Mouse (Mus musculus) hindbrain, embryonic 15.5 days (tissue): ENCODE results near the gene Cyld. TPM values are rescaled to one million over a fixed set of nuclear protein-coding genes. Genes with fewer than 3 reads are reported as not detected.

Experiments used
- ATAC-seq: fragments of 200-750 bp; cut with Nextera tagmentation; 2 replicates; pipeline ENCODE4 v1.8.0; 2017; ENCODE audit warnings: low read depth, moderate number of reproducible peaks, moderate TSS enrichment; ENCODE audit not compliant: low FRiP score
- H3K27ac ChIP-seq: fragments of 300-500 bp; sonication (generic); replicated peaks from 2 replicates; pipeline ENCODE4 v1.5.1; 2015; ENCODE audit warnings: mild to moderate bottlenecking, inconsistent platforms
- H3K27me3 ChIP-seq: fragments of 300-500 bp; sonication (generic); 2 replicates; pipeline ENCODE4 v1.6.1; 2015; ENCODE audit warnings: control low read depth, inconsistent platforms
- H3K36me3 ChIP-seq: fragments of 300-500 bp; sonication (generic); 2 replicates; pipeline ENCODE4 v1.6.1; 2015; ENCODE audit warnings: control low read depth, inconsistent platforms
- H3K4me1 ChIP-seq: fragments of 300-500 bp; sonication (generic); replicated peaks from 2 replicates; pipeline ENCODE4 v1.6.1; 2015; ENCODE audit warnings: control low read depth, inconsistent platforms
- H3K4me2 ChIP-seq: fragments of 300-500 bp; sonication (generic); 2 replicates; pipeline ENCODE4 v1.6.1; 2015; ENCODE audit warnings: moderate library complexity, mild to moderate bottlenecking, inconsistent platforms
- H3K4me3 ChIP-seq: fragments of 300-500 bp; sonication (generic); 2 replicates; pipeline ENCODE4 v1.5.1; 2015; ENCODE audit warnings: mild to moderate bottlenecking, inconsistent platforms
- H3K9ac ChIP-seq: fragments of 300-500 bp; sonication (generic); 2 replicates; pipeline ENCODE4 v1.6.1; 2015; ENCODE audit warnings: inconsistent platforms
- H3K9me3 ChIP-seq: fragments of 300-500 bp; sonication (generic); 2 replicates; pipeline ENCODE4 v1.6.1; 2016; ENCODE audit warnings: control low read depth, inconsistent platforms
- WGBS: fragments of 180-500 bp; shearing (Covaris S2); methylation state at CpG from one replicate; pipeline ENCODE4 v1.1.7; 2015; 5-methylcytosine and 5-hydroxymethylcytosine counted together
- polyA plus RNA-seq: library from polyadenylated mRNA; unstranded; fragments of >200 nt; fragmentation: Nextera tagmentation; extraction: Ambion mirVana; gene quantifications from 2 replicates; pipeline ENCODE4 v1.2.1, GENCODE M21; 2015

Cyld gene
- polyA plus RNA-seq, 1 experiment from 2014 or later, result 12.3 TPM

DNA sequence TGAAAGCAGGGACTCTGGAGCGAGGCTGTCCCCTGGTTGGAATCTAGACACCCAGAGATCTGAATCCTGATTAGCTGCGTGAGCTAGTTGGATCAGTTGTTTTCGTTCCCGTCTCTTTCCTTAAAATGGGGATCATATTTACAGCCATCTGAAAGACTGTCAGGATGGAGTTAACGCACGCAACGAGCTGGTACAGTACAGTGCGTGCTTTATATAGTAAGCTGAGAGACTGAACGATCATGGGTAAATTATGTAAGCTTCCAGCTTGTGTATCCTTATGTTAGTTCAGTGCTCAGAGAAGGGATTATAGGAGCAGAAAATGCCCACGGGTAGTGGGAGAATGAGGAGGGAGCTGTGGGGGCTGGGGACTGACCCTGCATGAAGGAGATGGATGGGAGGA lies 25.3 kb upstream of the Cyld start:
- Histone ChIP-seq H3K9ac (no peak overlapping the region), H3K9me3 (no peaks in the 10 kb centered on the region), H3K4me1 (peaks cover 16% of the 10 kb centered on the region), H3K36me3 (no peaks in the 10 kb centered on the region), H3K27ac (no peak overlapping the region), H3K27me3 (no peaks in the 10 kb centered on the region), H3K4me3 (no peak overlapping the region), H3K4me2 (no peak overlapping the region)
- WGBS, result 89% methylated on average over 10 of the region's 10 CpGs
- ATAC-seq, result no peak

DNA sequence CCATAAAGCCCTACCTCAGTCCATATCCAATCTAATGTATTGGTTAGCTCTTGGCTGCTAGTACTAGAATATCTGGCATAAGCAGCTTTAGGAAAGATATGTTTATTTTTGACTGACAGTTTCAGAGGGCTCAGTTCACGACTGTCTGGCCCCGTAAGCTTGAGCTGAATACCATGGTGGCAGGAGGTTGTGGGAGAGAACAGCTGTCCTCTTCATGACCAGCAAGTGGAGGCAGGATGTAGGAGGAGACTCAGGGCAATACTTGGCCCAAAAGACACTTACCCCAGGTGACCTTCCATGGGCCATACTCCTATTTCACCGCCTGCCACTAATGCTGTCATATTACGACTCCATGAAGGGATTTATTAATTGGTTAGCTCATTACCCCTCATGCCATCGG lies 23.0 kb upstream of the Cyld start:
- 91% methylated on average over 5 of the region's 5 CpGs for WGBS
- Histone ChIP-seq H3K9me3 (no peaks in the 10 kb centered on the region), H3K9ac (no peak overlapping the region), H3K4me1 (peaks cover 12% of the 10 kb centered on the region), H3K4me2 (no peak overlapping the region), H3K27me3 (no peaks in the 10 kb centered on the region), H3K27ac (no peak overlapping the region), H3K36me3 (no peaks in the 10 kb centered on the region), H3K4me3 (no peak overlapping the region)
- ATAC-seq, result no peak

GRCm38 (mm10) chr8:88675372-88676165 lies 21.3 kb upstream of the Cyld start:
- WGBS, result 94% methylated on average over 12 of the region's 12 CpGs
- H3K4me1 ChIP-seq, result peaks cover 8% of the 10 kb centered on the region
- no peak overlapping the region for H3K9ac ChIP-seq
- H3K4me3 ChIP-seq, result no peak overlapping the region
- H3K27me3 ChIP-seq, result no peaks in the 10 kb centered on the region
- no peaks in the 10 kb centered on the region for H3K9me3 ChIP-seq
- no peak overlapping the region for H3K4me2 ChIP-seq
- no peak for ATAC-seq
- H3K27ac ChIP-seq, result no peak overlapping the region
- no peaks in the 10 kb centered on the region for H3K36me3 ChIP-seq

GRCm38 (mm10) chr8:88677071-88677470 lies 19.8 kb upstream of the Cyld start:
- no peak overlapping the region for H3K27ac ChIP-seq
- no peak overlapping the region for H3K4me3 ChIP-seq
- no peaks in the 10 kb centered on the region for H3K9me3 ChIP-seq
- ATAC-seq, result no peak
- H3K36me3 ChIP-seq, result no peaks in the 10 kb centered on the region
- no peak overlapping the region for H3K4me2 ChIP-seq
- WGBS, result 71% methylated on average over 8 of the region's 8 CpGs
- no peak overlapping the region for H3K9ac ChIP-seq
- H3K27me3 ChIP-seq, result no peaks in the 10 kb centered on the region
- peaks cover 8% of the 10 kb centered on the region for H3K4me1 ChIP-seq

DNA sequence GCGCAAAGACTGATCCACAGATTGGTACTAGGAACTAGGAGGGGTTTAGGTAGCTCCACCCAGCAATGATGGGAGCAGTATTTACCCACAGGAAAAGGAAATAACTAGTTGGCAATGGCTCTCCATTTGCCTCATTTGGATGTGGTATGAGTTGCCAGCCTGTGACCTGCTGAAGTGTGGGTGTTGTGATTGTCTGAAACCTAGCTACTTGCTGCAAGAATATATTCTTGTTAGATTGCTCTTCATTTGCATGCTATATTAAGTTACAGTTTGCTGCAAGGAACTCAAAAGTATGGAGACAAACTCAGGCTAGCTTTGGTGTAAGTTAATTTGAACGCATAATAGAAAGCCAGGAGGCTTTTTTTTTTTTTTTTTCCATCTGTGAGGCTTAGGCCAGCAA lies 16.3 kb upstream of the Cyld start:
- no peak for ATAC-seq

DNA sequence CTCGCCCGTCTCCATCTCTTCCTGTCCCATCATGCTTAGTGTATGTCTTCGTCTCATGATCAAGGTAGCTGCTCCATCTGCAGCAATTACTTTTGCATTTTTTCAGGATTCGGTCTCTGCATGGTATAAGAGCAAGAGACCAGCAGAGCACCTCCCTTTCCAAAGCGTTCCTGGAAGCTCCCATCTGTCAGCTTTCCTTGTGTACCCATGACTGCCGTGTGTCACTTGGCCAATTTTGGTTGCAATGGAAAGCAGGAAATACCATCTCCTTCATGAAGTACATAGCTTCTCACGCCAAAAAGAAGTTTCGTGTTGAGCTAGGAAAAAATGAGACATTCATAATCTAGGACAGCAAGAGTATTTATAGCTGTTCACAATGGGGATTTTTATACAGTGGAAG lies 15.8 kb upstream of the Cyld start:
- WGBS, result 91% methylated on average over 8 of the region's 8 CpGs
- ATAC-seq, result no peak
- Histone ChIP-seq H3K9me3 (no peaks in the 10 kb centered on the region), H3K27me3 (no peaks in the 10 kb centered on the region), H3K4me3 (no peak overlapping the region), H3K4me1 (peaks cover 8% of the 10 kb centered on the region), H3K4me2 (no peak overlapping the region), H3K36me3 (no peaks in the 10 kb centered on the region), H3K27ac (no peak overlapping the region), H3K9ac (no peak overlapping the region)

More for the DNA sequence above, 16.3 kb upstream of the Cyld start:
- Histone ChIP-seq H3K36me3 (no peaks in the 10 kb centered on the region), H3K4me2 (no peak overlapping the region), H3K27me3 (no peaks in the 10 kb centered on the region), H3K27ac (no peak overlapping the region), H3K9ac (no peak overlapping the region), H3K4me1 (peaks cover 8% of the 10 kb centered on the region), H3K4me3 (no peak overlapping the region), H3K9me3 (no peaks in the 10 kb centered on the region)
- WGBS, result 99% methylated on average over 2 of the region's 2 CpGs

- H3K36me3 ChIP-seq, result no peaks in the 10 kb centered on the region
- no peaks in the 10 kb centered on the region for H3K27me3 ChIP-seq
- 88% methylated on average over 7 of the region's 7 CpGs for WGBS
- H3K4me2 ChIP-seq, result no peak overlapping the region
- H3K4me3 ChIP-seq, result no peak overlapping the region
- no peak overlapping the region for H3K27ac ChIP-seq
- no peaks in the 10 kb centered on the region for H3K9me3 ChIP-seq
- no peak overlapping the region for H3K9ac ChIP-seq
- no peak for ATAC-seq
- H3K4me1 ChIP-seq, result no peaks in the 10 kb centered on the region
Measured at GRCm38 (mm10) chr8:88683656-88684289, 13.1 kb upstream of the Cyld start.

DNA sequence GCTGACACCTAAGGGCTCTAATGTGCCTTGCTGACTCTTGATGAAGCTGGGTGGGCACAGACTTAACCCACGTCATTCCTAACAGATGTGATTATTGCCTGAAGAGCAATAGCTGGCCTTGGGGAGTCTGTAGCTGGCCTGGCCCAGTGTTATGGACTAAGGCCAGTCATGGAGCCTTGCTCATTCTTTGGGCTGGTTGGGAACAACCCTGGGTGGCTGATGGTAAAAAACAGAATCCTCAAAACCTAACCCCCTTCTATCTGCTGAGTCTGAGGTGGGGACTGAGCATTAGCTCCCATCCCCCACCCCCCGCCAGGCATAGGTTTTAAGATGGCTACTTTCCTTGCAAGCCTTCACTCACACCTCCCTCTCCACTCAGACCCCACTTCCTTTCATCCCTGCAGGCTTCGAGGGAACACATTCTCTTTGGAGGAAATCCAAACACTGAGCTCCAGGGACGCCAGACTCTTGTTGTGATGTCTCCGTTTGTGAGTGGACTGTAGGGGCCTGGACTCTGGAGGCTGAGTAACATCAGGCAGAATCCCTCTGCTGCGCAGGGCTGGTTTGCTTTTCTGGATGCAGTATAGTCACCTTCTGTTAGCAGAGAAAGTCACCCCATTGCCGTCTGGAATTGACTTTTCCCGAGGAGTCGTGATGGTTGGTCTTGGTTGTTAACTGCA lies 10.5 kb upstream of the Cyld start:
- Histone ChIP-seq H3K4me3 (no peak overlapping the region), H3K9ac (no peak overlapping the region), H3K27ac (no peak overlapping the region), H3K4me1 (no peaks in the 10 kb centered on the region), H3K4me2 (no peak overlapping the region), H3K36me3 (no peaks in the 10 kb centered on the region), H3K9me3 (no peaks in the 10 kb centered on the region), H3K27me3 (peaks cover 4% of the 10 kb centered on the region; the same call in 1 of the 2 replicates)
- 75% methylated on average over 9 of the region's 9 CpGs for WGBS
- no peak for ATAC-seq

GRCm38 (mm10) chr8:88686906-88687235 lies 10.0 kb upstream of the Cyld start:
- Histone ChIP-seq H3K27ac (no peak overlapping the region), H3K9me3 (no peaks in the 10 kb centered on the region), H3K4me3 (no peak overlapping the region), H3K27me3 (peaks cover 4% of the 10 kb centered on the region; the same call in 1 of the 2 replicates), H3K4me1 (no peaks in the 10 kb centered on the region), H3K36me3 (no peaks in the 10 kb centered on the region), H3K4me2 (no peak overlapping the region), H3K9ac (no peak overlapping the region)
- WGBS, result 85% methylated on average over 8 of the region's 8 CpGs
- no peak for ATAC-seq

DNA sequence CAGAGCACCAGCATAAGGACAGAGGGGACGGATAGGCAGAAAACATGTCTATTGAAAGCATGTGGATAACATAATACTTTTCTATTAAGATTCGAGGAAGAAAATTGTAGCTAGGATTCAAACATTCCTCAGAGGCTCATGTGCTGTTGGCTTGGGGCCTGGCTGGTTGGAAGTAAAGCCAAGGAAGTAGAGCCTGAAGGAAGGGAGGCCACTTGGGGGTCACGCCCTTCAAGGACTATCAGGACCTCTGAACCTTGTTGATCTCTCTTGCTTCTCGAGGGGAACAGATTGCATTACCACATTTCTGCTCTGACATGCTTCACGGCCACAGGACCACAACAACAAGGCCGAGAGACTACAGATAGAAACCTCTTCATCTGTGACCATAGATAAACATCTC lies 7.7 kb upstream of the Cyld start:
- 89% methylated on average over 6 of the region's 6 CpGs for WGBS
- Histone ChIP-seq H3K36me3 (no peaks in the 10 kb centered on the region), H3K9ac (no peak overlapping the region), H3K27ac (no peak overlapping the region), H3K4me3 (no peak overlapping the region), H3K27me3 (peaks cover 6% of the 10 kb centered on the region; the same call in 1 of the 2 replicates), H3K4me1 (no peaks in the 10 kb centered on the region), H3K9me3 (no peaks in the 10 kb centered on the region), H3K4me2 (no peak overlapping the region)
- ATAC-seq, result no peak

DNA sequence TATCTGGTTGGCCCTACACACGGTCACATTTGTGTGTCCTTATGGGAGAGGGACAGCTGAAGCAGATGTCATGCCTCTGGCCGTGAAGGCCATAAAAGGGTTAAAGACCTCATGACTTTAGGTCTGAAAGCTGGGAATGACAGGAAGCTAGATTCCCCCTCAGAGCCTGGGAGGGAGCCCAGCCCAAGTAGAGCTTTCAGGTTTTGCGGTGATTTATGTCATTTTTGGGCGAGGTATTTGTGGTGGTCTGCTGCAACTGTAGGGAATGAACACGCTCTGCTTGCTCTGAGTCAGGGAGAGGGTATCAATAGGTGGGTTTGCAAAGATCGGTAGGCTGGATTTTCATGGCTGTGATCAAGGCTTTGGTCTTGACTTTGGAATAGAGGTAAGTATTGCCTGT lies 6.9 kb upstream of the Cyld start:
- Histone ChIP-seq H3K4me3 (no peak overlapping the region), H3K4me2 (no peak overlapping the region), H3K27ac (no peak overlapping the region), H3K27me3 (peaks cover 6% of the 10 kb centered on the region; the same call in 1 of the 2 replicates), H3K4me1 (no peaks in the 10 kb centered on the region), H3K36me3 (no peaks in the 10 kb centered on the region), H3K9me3 (no peaks in the 10 kb centered on the region), H3K9ac (no peak overlapping the region)
- 93% methylated on average over 6 of the region's 6 CpGs for WGBS
- no peak for ATAC-seq

DNA sequence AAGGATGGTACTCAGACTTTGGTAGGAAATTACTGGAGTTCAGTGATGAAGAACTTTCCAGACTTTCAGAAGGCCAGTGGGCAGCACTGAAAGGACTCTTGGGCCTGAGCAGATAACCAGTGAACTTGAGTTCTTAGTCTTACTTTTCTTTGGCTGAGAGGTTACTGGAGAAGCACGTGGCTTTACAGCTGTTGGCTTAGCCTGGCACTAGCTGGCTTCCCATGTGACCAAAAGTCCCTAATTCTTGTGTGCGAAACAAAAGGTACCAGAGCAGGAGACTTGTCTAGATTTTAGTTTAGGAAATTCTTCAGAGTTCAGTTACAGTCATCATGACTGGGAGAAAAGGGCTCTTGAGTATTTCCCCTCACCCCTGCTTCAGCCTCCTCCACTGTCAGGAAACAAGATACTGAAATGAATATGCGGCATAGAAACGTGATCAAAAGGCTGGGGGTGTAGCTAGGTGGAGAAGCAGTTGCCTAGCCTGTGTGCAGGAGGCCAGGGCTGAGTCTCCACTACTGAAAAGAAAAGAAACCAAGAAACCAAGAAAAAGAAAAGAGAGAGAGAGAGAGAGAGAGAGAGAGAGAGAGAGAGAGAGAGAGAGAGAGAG lies 5.4 kb upstream of the Cyld start:
- H3K36me3 ChIP-seq, result no peaks in the 10 kb centered on the region
- WGBS, result 60% methylated on average over 4 of the region's 4 CpGs
- peaks cover 4% of the 10 kb centered on the region for H3K4me1 ChIP-seq
- peaks cover 6% of the 10 kb centered on the region; the same call in 1 of the 2 replicates for H3K27me3 ChIP-seq
- no peak for ATAC-seq
- H3K9me3 ChIP-seq, result no peaks in the 10 kb centered on the region
- no peak overlapping the region for H3K27ac ChIP-seq
- H3K9ac ChIP-seq, result no peak overlapping the region
- no peak overlapping the region for H3K4me3 ChIP-seq
- H3K4me2 ChIP-seq, result no peak overlapping the region
